Mouse (Mus musculus) midbrain, postnatal 0 days (tissue): ENCODE results near the gene Rgs17. TPM values are rescaled to one million over a fixed set of nuclear protein-coding genes. Genes with fewer than 3 reads are reported as not detected.

Source experiments
- ATAC-seq: fragments of 200-750 bp; cut with Nextera tagmentation; 2 replicates; pipeline ENCODE4 v1.8.0; 2017; ENCODE audit warnings: moderate number of reproducible peaks, mild to moderate bottlenecking, moderate TSS enrichment, moderate library complexity; ENCODE audit not compliant: low FRiP score
- DNase-seq: peaks from one replicate; pipeline ENCODE4 v3.0.0-alpha.2; 2015; ENCODE audit warnings: low spot score
- H3K27ac ChIP-seq: fragments of 300-500 bp; sonication (generic); 2 replicates; pipeline ENCODE4 v1.5.1; 2014; ENCODE audit warnings: low read depth, mild to moderate bottlenecking, low read length, mixed read lengths
- H3K27me3 ChIP-seq: fragments of 300-500 bp; sonication (generic); 2 replicates; pipeline ENCODE4 v1.6.1; 2014; ENCODE audit warnings: low read length, control low read depth, mixed read lengths; ENCODE audit not compliant: insufficient read depth
- H3K36me3 ChIP-seq: fragments of 300-500 bp; sonication (generic); 2 replicates; pipeline ENCODE4 v1.6.1; 2014; ENCODE audit warnings: low read length, control low read depth, mixed read lengths; ENCODE audit not compliant: insufficient read depth
- H3K4me1 ChIP-seq: fragments of 300-500 bp; sonication (generic); 2 replicates; pipeline ENCODE4 v1.6.1; 2014; ENCODE audit warnings: mild to moderate bottlenecking, control low read depth, antibody characterized with exemption, low read length, mixed read lengths; ENCODE audit not compliant: insufficient read depth
- H3K4me2 ChIP-seq: fragments of 300-500 bp; sonication (generic); 2 replicates; pipeline ENCODE4 v1.6.1; 2014; ENCODE audit warnings: low read depth, mild to moderate bottlenecking, low read length, mixed read lengths; ENCODE audit not compliant: poor library complexity, severe bottlenecking
- H3K4me3 ChIP-seq: fragments of 300-500 bp; sonication (generic); 2 replicates; pipeline ENCODE4 v1.5.1; 2014; ENCODE audit warnings: low read depth, mild to moderate bottlenecking, low read length, moderate library complexity
- H3K9ac ChIP-seq: fragments of 300-500 bp; sonication (generic); replicated peaks from 2 replicates; pipeline ENCODE4 v1.6.1; 2014; ENCODE audit warnings: mild to moderate bottlenecking, low read length, moderate library complexity, mixed read lengths; ENCODE audit not compliant: poor library complexity, severe bottlenecking
- H3K9me3 ChIP-seq: fragments of 300-500 bp; sonication (generic); 2 replicates; pipeline ENCODE4 v1.6.1; 2016; ENCODE audit warnings: low read length, control low read depth
- CTCF ChIP-seq: IDR thresholded peaks from 2 replicates; pipeline ENCODE4 v1.5.1; 2016; ENCODE audit warnings: antibody characterized with exemption, mild to moderate bottlenecking
- WGBS: fragments of 180-500 bp; shearing (Covaris S2); extraction: QIAGEN DNeasy Blood & Tissue Kit; methylation state at CpG from one replicate; pipeline ENCODE4 v1.1.7; 2014; 5-methylcytosine and 5-hydroxymethylcytosine counted together
- polyA plus RNA-seq: library from polyadenylated mRNA; unstranded; fragments of >200 nt; fragmentation: Nextera tagmentation; extraction: Ambion mirVana; gene quantifications from 2 replicates; pipeline ENCODE4 v1.2.1, GENCODE M21; 2015
- total RNA-seq: library from RNA; depleted of rRNA; stranded (reverse); fragments of >200 nt; gene quantifications from 2 replicates; pipeline ENCODE4 v1.2.3, GENCODE M21; 2014

Rgs17 gene
- total and polyA plus RNA-seq, 2 experiments from 2014 or later, result 45.9 to 58.8 TPM

DNA sequence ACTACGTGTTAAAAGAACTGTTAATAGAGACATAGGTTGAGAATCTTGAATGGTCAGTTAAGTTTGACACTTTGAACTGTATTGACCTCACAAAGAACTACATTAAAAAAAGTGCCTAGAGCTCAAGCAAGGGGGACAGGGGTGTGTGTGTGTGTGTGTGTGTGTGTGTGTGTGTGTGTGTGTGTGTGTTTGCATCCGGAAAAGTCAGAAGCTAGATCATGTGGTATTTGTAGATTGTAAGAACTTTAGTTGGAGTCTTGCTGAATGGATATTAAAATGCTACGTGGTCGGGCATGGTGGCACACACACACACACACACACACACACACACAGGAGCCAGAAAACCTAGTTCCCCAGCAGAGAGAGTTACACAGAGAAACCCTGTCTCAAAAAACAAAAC lies 115.2 kb downstream of the Rgs17 start:
- H3K9ac ChIP-seq, result no peak overlapping the region
- no peaks in the 10 kb centered on the region for H3K27me3 ChIP-seq
- no peak for DNase-seq
- H3K4me1 ChIP-seq, result peaks cover 4% of the 10 kb centered on the region; the same call in 1 of the 2 replicates
- peaks cover 3% of the 10 kb centered on the region; the same call in 1 of the 2 replicates for H3K36me3 ChIP-seq
- ATAC-seq, result no peak
- 71% methylated on average over 4 of the region's 4 CpGs for whole genome bisulfite sequencing
- H3K4me2 ChIP-seq, result no peak overlapping the region
- H3K4me3 ChIP-seq, result no peak overlapping the region
- no peak for TF ChIP-seq CTCF
- H3K27ac ChIP-seq, result no peak overlapping the region
- no peaks in the 10 kb centered on the region for H3K9me3 ChIP-seq

DNA sequence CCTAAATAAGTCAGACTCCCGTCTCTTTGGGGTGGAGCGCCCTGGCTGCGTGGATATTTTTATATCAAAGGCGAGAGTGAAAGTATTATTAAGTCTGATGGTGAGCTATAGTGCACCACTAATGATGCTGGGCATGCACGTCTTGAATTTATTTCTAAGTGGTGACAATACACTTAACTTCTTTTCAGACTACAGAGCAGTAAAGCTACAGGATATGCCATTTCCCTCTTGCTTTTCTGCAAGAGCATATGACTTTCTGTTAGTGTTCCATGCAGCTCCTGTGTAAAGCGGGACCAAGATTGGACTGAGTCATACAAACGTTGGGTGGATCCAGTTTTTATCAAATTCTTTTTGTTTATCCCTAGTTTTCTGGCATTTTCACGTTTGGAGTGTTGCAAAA lies 115.8 kb downstream of the Rgs17 start:
- peak overlapping the region; percentile 50; the same call in 1 of the 2 replicates for H3K9ac ChIP-seq
- WGBS, result 16% methylated on average over 8 of the region's 8 CpGs
- no peak for ATAC-seq
- peak overlapping the region; percentile 55; the same call in 1 of the 2 replicates for H3K27ac ChIP-seq
- peaks cover 4% of the 10 kb centered on the region; the same call in 1 of the 2 replicates for H3K4me1 ChIP-seq
- DNase-seq, result no peak
- H3K9me3 ChIP-seq, result no peaks in the 10 kb centered on the region
- peak overlapping the region; percentile 73 for H3K4me3 ChIP-seq
- H3K36me3 ChIP-seq, result no peaks in the 10 kb centered on the region; the same call in 1 of the 2 replicates
- no peaks in the 10 kb centered on the region for H3K27me3 ChIP-seq
- H3K4me2 ChIP-seq, result peak overlapping the region; percentile 99
- no peak for TF ChIP-seq CTCF

GRCm38 (mm10) chr10:5805731-5806307 lies 116.4 kb downstream of the Rgs17 start:
- peak overlapping the region; percentile 73 for H3K4me3 ChIP-seq
- peak overlapping the region; percentile 99 for H3K4me2 ChIP-seq
- H3K9ac ChIP-seq, result peak overlapping the region; percentile 50
- 0 out of 2 replicates have a peak, but pooled peaks have one; percentile 1 for TF ChIP-seq CTCF
- ATAC-seq, result peak; percentile 96
- under 1% methylated on average over 43 of the region's 43 CpGs for WGBS
- H3K4me1 ChIP-seq, result peaks cover 4% of the 10 kb centered on the region; the same call in 1 of the 2 replicates
- H3K36me3 ChIP-seq, result no peaks in the 10 kb centered on the region; the same call in 1 of the 2 replicates
- DNase-seq, result peak; percentile 98
- H3K27me3 ChIP-seq, result no peaks in the 10 kb centered on the region
- peak overlapping the region; percentile 81 for H3K27ac ChIP-seq
- no peaks in the 10 kb centered on the region for H3K9me3 ChIP-seq

GRCm38 (mm10) chr10:5805243-5805730 lies 116.9 kb downstream of the Rgs17 start, which contains the start of gene Fbxo5:
Gene Fbxo5 (minus strand): TSS chr10:5805600.
- WGBS, result 1% methylated on average over 42 of the region's 42 CpGs
- Histone ChIP-seq H3K4me1 (peaks cover 4% of the 10 kb centered on the region; the same call in 1 of the 2 replicates), H3K9ac (peak within 1 kb of the TSS; percentile 50), H3K4me3 (peak within 1 kb of the TSS; percentile 73), H3K27ac (peak within 1 kb of the TSS; percentile 81), H3K27me3 (no peaks in the 10 kb centered on the region), H3K4me2 (peak within 1 kb of the TSS; percentile 99), H3K36me3 (no peaks in the 10 kb centered on the region; the same call in 1 of the 2 replicates), H3K9me3 (no peaks in the 10 kb centered on the region)
- TF ChIP-seq CTCF, result no peak
- peak; percentile 99 for DNase-seq
- peak; percentile 98 for ATAC-seq

- under 1% methylated on average over 24 of the region's 24 CpGs for WGBS
- ATAC-seq (peak; percentile 8), DNase-seq (no peak)
- Histone ChIP-seq H3K9ac (peak overlapping the region; percentile 36; the same call in 1 of the 2 replicates), H3K4me3 (peak overlapping the region; percentile 73), H3K4me1 (peaks cover 4% of the 10 kb centered on the region; the same call in 1 of the 2 replicates), H3K9me3 (no peaks in the 10 kb centered on the region), H3K36me3 (peaks cover 5% of the 10 kb centered on the region; the same call in 1 of the 2 replicates), H3K27me3 (no peaks in the 10 kb centered on the region), H3K27ac (no peak overlapping the region), H3K4me2 (peak overlapping the region; percentile 99)
- no peak for TF ChIP-seq CTCF
Observed at GRCm38 (mm10) chr10:5804691-5805156, 117.5 kb downstream of the Rgs17 start.

DNA sequence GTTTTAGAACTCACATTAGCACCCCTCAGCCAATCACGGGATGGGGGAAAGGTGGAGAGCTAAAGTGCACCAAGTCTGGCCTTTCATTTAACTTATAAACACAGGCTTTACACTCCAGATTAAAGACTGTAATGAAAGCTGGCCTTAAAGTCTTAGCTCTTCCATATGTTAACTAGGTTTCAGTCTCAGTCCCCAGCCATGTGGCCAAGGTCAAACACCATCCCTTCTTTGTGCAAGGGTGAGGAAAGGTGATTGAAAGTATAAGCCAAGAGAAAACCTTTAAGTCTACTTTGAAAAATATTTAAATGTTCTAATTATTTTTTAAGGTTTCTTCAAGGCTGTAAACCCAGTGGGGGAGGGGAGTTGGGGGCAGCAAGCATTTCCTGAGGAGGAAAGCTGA lies 118.5 kb downstream of the Rgs17 start:
- TF ChIP-seq CTCF, result no peak
- Histone ChIP-seq H3K9me3 (no peaks in the 10 kb centered on the region), H3K36me3 (peaks cover 5% of the 10 kb centered on the region; the same call in 1 of the 2 replicates), H3K27ac (no peak overlapping the region), H3K27me3 (no peaks in the 10 kb centered on the region), H3K9ac (no peak overlapping the region), H3K4me3 (peak overlapping the region; percentile 5; the same call in 1 of the 2 replicates), H3K4me2 (peak overlapping the region; percentile 29; the same call in 1 of the 2 replicates), H3K4me1 (peaks cover 4% of the 10 kb centered on the region; the same call in 1 of the 2 replicates)
- ATAC-seq (no peak), DNase-seq (no peak)
- 12% methylated on average over 1 of the region's 1 CpGs for WGBS
